Mouse (Mus musculus): ENCODE measurements around the gene Elovl1. TPM values are rescaled to one million over a fixed set of nuclear protein-coding genes. Genes with fewer than 3 reads are reported as not detected.
A peak's percentile ranks its signal among the peaks of the same experiment; 100 is the strongest.

Elovl1 gene
- polyA plus RNA-seq, 1 experiment from 2014 or later, result 38.6 TPM

GRCm38 (mm10) chr4:118432332-118432731 lies 4.4 kb downstream of the Elovl1 start:
- Histone ChIP-seq H3K9me3 (replicated peaks; ENCODE audit: control insufficient read depth, low read length) (no peaks in the 10 kb centered on the region), H3K9ac (replicated peaks; ENCODE audit: low read length) (no peak overlapping the region), H3K27ac (replicated peaks; ENCODE audit: low read depth, low read length) (no peak overlapping the region), H3K4me3 (ENCODE audit: low read depth, low read length) (no peak overlapping the region), H3K4me2 (ENCODE audit: low read depth, low read length) (no peak overlapping the region), H3K4me1 (ENCODE audit: control insufficient read depth, insufficient read depth, low read length) (peaks cover 2% of the 10 kb centered on the region; the same call in 1 of the 2 replicates), H3K27me3 (ENCODE audit: control insufficient read depth, insufficient read depth, low read length) (no peaks in the 10 kb centered on the region), H3K36me3 (replicated peaks; ENCODE audit: control insufficient read depth, insufficient read depth, low read depth, low read length) (peaks cover 6% of the 10 kb centered on the region; the same call in 1 of the 2 replicates)
- no peak for ATAC-seq (replicated peaks; ENCODE audit: insufficient number of reproducible peaks, low FRiP score, low TSS enrichment, low read depth)
- 69% methylated on average over 8 of the region's 8 CpGs for WGBS
- no peak for DNase-seq (ENCODE audit: low spot score)

GRCm38 (mm10) chr4:118436820-118437603 lies 9.1 kb downstream of the Elovl1 start, which contains the start of gene Cdc20:
Cdc20 (minus strand) TSS chr4:118437352.
- Histone ChIP-seq H3K4me3 (ENCODE audit: low read depth, low read length) (peak within 1 kb of the TSS; percentile 78), H3K36me3 (replicated peaks; ENCODE audit: control insufficient read depth, insufficient read depth, low read depth, low read length) (peaks cover 3% of the 10 kb centered on the region; the same call in 1 of the 2 replicates), H3K27ac (replicated peaks; ENCODE audit: low read depth, low read length) (peak within 1 kb of the TSS; percentile 86), H3K9me3 (replicated peaks; ENCODE audit: control insufficient read depth, low read length) (no peaks in the 10 kb centered on the region), H3K9ac (replicated peaks; ENCODE audit: low read length) (peak within 1 kb of the TSS; percentile 79), H3K4me2 (ENCODE audit: low read depth, low read length) (peak within 1 kb of the TSS; percentile 89), H3K27me3 (ENCODE audit: control insufficient read depth, insufficient read depth, low read length) (no peaks in the 10 kb centered on the region), H3K4me1 (ENCODE audit: control insufficient read depth, insufficient read depth, low read length) (peaks cover 2% of the 10 kb centered on the region; the same call in 1 of the 2 replicates)
- ATAC-seq (replicated peaks; ENCODE audit: insufficient number of reproducible peaks, low FRiP score, low TSS enrichment, low read depth), result peak; percentile 93
- DNase-seq (ENCODE audit: low spot score), result peak; percentile 97
- under 1% methylated on average over 67 of the region's 67 CpGs for WGBS

GRCm38 (mm10) chr4:118437829-118438253 lies 9.9 kb downstream of the Elovl1 start:
- Histone ChIP-seq H3K4me2 (ENCODE audit: low read depth, low read length) (peak overlapping the region; percentile 89), H3K27me3 (ENCODE audit: control insufficient read depth, insufficient read depth, low read length) (no peaks in the 10 kb centered on the region), H3K4me1 (ENCODE audit: control insufficient read depth, insufficient read depth, low read length) (peaks cover 2% of the 10 kb centered on the region; the same call in 1 of the 2 replicates), H3K27ac (replicated peaks; ENCODE audit: low read depth, low read length) (peak overlapping the region; percentile 86), H3K9me3 (replicated peaks; ENCODE audit: control insufficient read depth, low read length) (no peaks in the 10 kb centered on the region), H3K36me3 (replicated peaks; ENCODE audit: control insufficient read depth, insufficient read depth, low read depth, low read length) (no peaks in the 10 kb centered on the region; the same call in 1 of the 2 replicates), H3K9ac (replicated peaks; ENCODE audit: low read length) (peak overlapping the region; percentile 79), H3K4me3 (ENCODE audit: low read depth, low read length) (peak overlapping the region; percentile 78)
- ATAC-seq (replicated peaks; ENCODE audit: insufficient number of reproducible peaks, low FRiP score, low TSS enrichment, low read depth), result no peak
- 11% methylated on average over 12 of the region's 12 CpGs for WGBS
- peak; percentile 45 for DNase-seq (ENCODE audit: low spot score)

- no peaks in the 10 kb centered on the region for H3K4me1 ChIP-seq (ENCODE audit: control insufficient read depth, insufficient read depth, low read length)
- H3K27ac ChIP-seq (replicated peaks; ENCODE audit: low read depth, low read length), result no peak overlapping the region
- 87% methylated on average over 10 of the region's 10 CpGs for WGBS
- ATAC-seq (replicated peaks; ENCODE audit: insufficient number of reproducible peaks, low FRiP score, low TSS enrichment, low read depth) (no peak), DNase-seq (ENCODE audit: low spot score) (no peak)
- H3K9me3 ChIP-seq (replicated peaks; ENCODE audit: control insufficient read depth, low read length), result no peaks in the 10 kb centered on the region
- H3K4me2 ChIP-seq (ENCODE audit: low read depth, low read length), result no peak overlapping the region
- H3K9ac ChIP-seq (replicated peaks; ENCODE audit: low read length), result no peak overlapping the region
- H3K4me3 ChIP-seq (ENCODE audit: low read depth, low read length), result no peak overlapping the region
- no peaks in the 10 kb centered on the region for H3K36me3 ChIP-seq (replicated peaks; ENCODE audit: control insufficient read depth, insufficient read depth, low read depth, low read length)
- no peaks in the 10 kb centered on the region for H3K27me3 ChIP-seq (ENCODE audit: control insufficient read depth, insufficient read depth, low read length)
These were observed 17.2 kb downstream of the Elovl1 start for GRCm38 (mm10) chr4:118445088-118445487.

DNA sequence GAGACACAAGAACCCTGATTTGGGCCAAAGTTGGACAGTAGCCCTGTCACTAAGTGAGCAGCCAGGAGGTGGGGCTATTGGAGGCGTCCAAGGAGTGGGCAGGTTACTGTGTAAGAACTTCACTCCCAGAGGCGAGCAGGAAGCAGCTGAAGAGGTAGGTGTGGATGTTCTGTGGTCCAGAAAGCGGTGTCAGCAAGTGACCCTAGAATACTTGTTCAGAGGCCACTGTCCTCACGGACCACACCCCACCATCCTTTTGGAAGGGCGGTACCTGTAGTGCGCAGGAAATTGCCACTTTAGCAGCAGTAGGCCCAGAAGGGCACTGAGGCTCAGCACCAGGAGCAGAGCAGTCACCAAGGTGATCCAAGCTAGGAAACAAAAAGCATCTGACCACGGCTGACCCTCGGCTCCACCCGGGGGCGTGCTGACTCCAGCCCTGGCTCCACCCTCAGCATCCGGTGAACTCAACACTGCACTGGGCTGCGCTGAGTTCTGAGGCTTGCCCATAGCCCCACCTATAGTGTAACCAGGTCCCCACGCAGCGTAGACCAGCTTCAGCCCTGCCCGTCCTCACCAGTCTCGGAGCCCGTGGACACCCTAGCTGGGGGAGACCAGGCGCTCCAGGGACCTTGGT lies 18.0 kb downstream of the Elovl1 start:
- Histone ChIP-seq H3K9me3 (replicated peaks; ENCODE audit: control insufficient read depth, low read length) (no peaks in the 10 kb centered on the region), H3K4me3 (ENCODE audit: low read depth, low read length) (peak overlapping the region; percentile 44), H3K4me1 (ENCODE audit: control insufficient read depth, insufficient read depth, low read length) (no peaks in the 10 kb centered on the region), H3K4me2 (ENCODE audit: low read depth, low read length) (peak overlapping the region; percentile 89), H3K27ac (replicated peaks; ENCODE audit: low read depth, low read length) (no peak overlapping the region), H3K27me3 (ENCODE audit: control insufficient read depth, insufficient read depth, low read length) (no peaks in the 10 kb centered on the region), H3K9ac (replicated peaks; ENCODE audit: low read length) (peak overlapping the region; percentile 62), H3K36me3 (replicated peaks; ENCODE audit: control insufficient read depth, insufficient read depth, low read depth, low read length) (no peaks in the 10 kb centered on the region)
- WGBS, result 12% methylated on average over 18 of the region's 18 CpGs
- ATAC-seq (replicated peaks; ENCODE audit: insufficient number of reproducible peaks, low FRiP score, low TSS enrichment, low read depth) (peak; percentile 82), DNase-seq (ENCODE audit: low spot score) (peak; percentile 69)

DNA sequence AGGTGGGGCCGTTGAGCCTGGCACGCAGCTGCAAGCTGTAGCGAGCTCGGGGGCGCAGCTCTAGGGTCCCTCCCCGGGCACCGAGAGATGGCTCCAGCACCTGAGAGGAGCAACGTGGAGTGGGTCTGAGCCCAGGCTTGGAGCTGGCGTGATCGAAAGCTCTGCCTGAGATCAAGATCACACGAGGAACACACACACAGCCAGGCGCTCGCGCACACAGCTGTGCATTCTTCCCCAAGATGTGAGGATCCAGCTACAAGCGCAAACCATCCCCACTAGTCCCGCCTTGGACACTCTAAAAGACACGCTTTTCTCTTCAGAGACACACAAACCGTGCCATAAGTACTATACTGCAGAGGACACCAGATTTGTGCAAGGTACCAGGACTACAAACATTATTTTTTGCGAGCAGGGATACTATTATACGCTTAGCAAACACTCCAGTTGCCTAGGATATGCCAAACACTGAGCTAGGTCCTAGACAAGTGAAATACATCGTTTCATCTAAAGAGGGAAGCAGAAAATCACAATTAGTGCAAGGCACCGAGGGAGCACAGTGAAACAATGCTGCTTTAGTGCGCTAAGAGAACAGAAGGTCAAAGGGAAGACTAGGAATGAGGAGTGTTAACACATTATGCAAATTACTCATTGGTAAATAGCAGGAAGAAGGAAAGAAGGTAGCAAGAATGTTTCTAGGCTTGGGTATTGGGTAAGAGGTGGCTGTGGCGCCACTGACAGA lies 18.7 kb downstream of the Elovl1 start:
- DNase-seq (ENCODE audit: low spot score) (peak; percentile 23), ATAC-seq (replicated peaks; ENCODE audit: insufficient number of reproducible peaks, low FRiP score, low TSS enrichment, low read depth) (peak; percentile 30)
- Histone ChIP-seq H3K27me3 (ENCODE audit: control insufficient read depth, insufficient read depth, low read length) (no peaks in the 10 kb centered on the region), H3K27ac (replicated peaks; ENCODE audit: low read depth, low read length) (no peak overlapping the region), H3K36me3 (replicated peaks; ENCODE audit: control insufficient read depth, insufficient read depth, low read depth, low read length) (no peaks in the 10 kb centered on the region), H3K4me3 (ENCODE audit: low read depth, low read length) (peak overlapping the region; percentile 44), H3K4me2 (ENCODE audit: low read depth, low read length) (peak overlapping the region; percentile 89), H3K9me3 (replicated peaks; ENCODE audit: control insufficient read depth, low read length) (no peaks in the 10 kb centered on the region), H3K9ac (replicated peaks; ENCODE audit: low read length) (peak overlapping the region; percentile 62), H3K4me1 (ENCODE audit: control insufficient read depth, insufficient read depth, low read length) (no peaks in the 10 kb centered on the region)
- WGBS, result 19% methylated on average over 24 of the region's 24 CpGs

DNA sequence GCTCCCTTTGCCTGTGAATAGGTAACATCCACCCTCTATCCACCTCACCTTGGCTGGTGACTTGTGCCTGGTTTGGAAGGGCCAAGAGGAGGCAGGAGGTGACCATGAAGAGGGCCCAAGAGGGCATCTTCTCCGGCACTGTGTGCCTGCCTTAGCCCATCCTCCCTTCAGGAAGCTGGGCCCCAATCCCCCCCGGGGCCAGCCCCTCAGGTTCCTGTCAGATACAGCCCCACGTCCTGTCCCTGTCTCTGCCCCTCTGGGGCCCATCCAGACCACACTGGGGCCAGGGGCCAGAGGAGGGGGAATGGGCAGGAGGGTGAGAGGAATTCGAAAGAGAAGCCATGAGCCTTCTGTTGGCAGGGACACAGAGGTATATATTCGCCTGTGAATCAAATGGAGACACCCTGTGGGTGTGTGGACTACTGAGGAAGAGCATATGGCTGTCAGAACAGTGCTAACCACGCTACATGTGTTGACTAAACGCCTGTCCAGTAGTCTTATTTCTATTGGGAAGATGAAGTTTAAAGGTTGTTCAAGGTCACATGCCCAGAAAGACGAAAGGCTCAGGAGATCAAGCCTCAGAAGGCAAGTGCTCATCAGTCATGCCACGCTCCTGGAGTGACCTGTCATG lies 29.6 kb downstream of the Elovl1 start, which contains the start of gene Mpl:
Mpl (minus strand) TSS at position 169 of the 631 bp plus-strand sequence.
- Histone ChIP-seq H3K4me1 (ENCODE audit: control insufficient read depth, insufficient read depth, low read length) (no peaks in the 10 kb centered on the region), H3K36me3 (replicated peaks; ENCODE audit: control insufficient read depth, insufficient read depth, low read depth, low read length) (no peaks in the 10 kb centered on the region), H3K9me3 (replicated peaks; ENCODE audit: control insufficient read depth, low read length) (no peaks in the 10 kb centered on the region), H3K27ac (replicated peaks; ENCODE audit: low read depth, low read length) (no peak within 1 kb of the TSS), H3K9ac (replicated peaks; ENCODE audit: low read length) (no peak within 1 kb of the TSS), H3K27me3 (ENCODE audit: control insufficient read depth, insufficient read depth, low read length) (no peaks in the 10 kb centered on the region), H3K4me2 (ENCODE audit: low read depth, low read length) (no peak within 1 kb of the TSS), H3K4me3 (ENCODE audit: low read depth, low read length) (no peak within 1 kb of the TSS)
- 75% methylated on average over 9 of the region's 9 CpGs for WGBS
- no peak for DNase-seq (ENCODE audit: low spot score)
- no peak for ATAC-seq (replicated peaks; ENCODE audit: insufficient number of reproducible peaks, low FRiP score, low TSS enrichment, low read depth)
